Mouse (Mus musculus) thymus, postnatal 25 days (tissue): ENCODE results near the gene Padi2.
A peak's percentile ranks its signal among the peaks of the same experiment; 100 is the strongest.

Source experiments
- DNase-seq: peaks from one replicate; pipeline ENCODE4 v3.0.0; 2022

The Padi2 gene

GRCm38 (mm10) chr4:140925648-140926047, 19.5 kb downstream of the Padi2 start:
- DNase-seq = no peak

GRCm38 (mm10) chr4:140928349-140928748, 22.2 kb downstream of the Padi2 start:
- no peak for DNase-seq

GRCm38 (mm10) chr4:140929745-140930144, 23.6 kb downstream of the Padi2 start:
- no peak for DNase-seq

- peak; percentile 38 for DNase-seq
Measured at GRCm38 (mm10) chr4:140930900-140931470, 24.8 kb downstream of the Padi2 start.

- no peak for DNase-seq
Measured at GRCm38 (mm10) chr4:140935643-140936042, 29.5 kb downstream of the Padi2 start.

GRCm38 (mm10) chr4:140944356-140944755, 38.2 kb downstream of the Padi2 start:
- DNase-seq = peak; percentile 75

- DNase-seq = peak; percentile 92
Measured at GRCm38 (mm10) chr4:140944961-140945442, 38.9 kb downstream of the Padi2 start.

GRCm38 (mm10) chr4:140945571-140945970, 39.4 kb downstream of the Padi2 start:
- peak; percentile 53 for DNase-seq

- DNase-seq = peak; percentile 46
Measured at GRCm38 (mm10) chr4:140946048-140946447, 39.9 kb downstream of the Padi2 start.

GRCm38 (mm10) chr4:140946580-140947205, 40.5 kb downstream of the Padi2 start:
- DNase-seq = no peak

GRCm38 (mm10) chr4:140947487-140948440, 41.6 kb downstream of the Padi2 start:
- no peak for DNase-seq

- peak; percentile 69 for DNase-seq
Measured at GRCm38 (mm10) chr4:140948481-140948880, 42.3 kb downstream of the Padi2 start.

- DNase-seq = peak; percentile 60
Measured at GRCm38 (mm10) chr4:140949052-140949451, 42.9 kb downstream of the Padi2 start.

GRCm38 (mm10) chr4:140949616-140950015, 43.5 kb downstream of the Padi2 start:
- DNase-seq = peak; percentile 44

GRCm38 (mm10) chr4:140950574-140950973, 44.4 kb downstream of the Padi2 start:
- no peak for DNase-seq

- DNase-seq = peak; percentile 65
Measured at GRCm38 (mm10) chr4:140951861-140952641, 45.9 kb downstream of the Padi2 start.

- no peak for DNase-seq
Measured at GRCm38 (mm10) chr4:140957131-140957702, 51.1 kb downstream of the Padi2 start.

GRCm38 (mm10) chr4:140957725-140958124, 51.6 kb downstream of the Padi2 start:
- DNase-seq = peak; percentile 90

- DNase-seq = no peak
Measured at GRCm38 (mm10) chr4:140958319-140958718, 52.2 kb downstream of the Padi2 start.

- DNase-seq = no peak
Measured at GRCm38 (mm10) chr4:140959128-140959679, 53.1 kb downstream of the Padi2 start.

- DNase-seq = no peak
Measured at GRCm38 (mm10) chr4:140959715-140960479, 53.8 kb downstream of the Padi2 start.
